Mouse (Mus musculus): ENCODE measurements at regions not wholly inside any gene's neighbourhood (a gene's known extent, or its start where the extent isn't known, plus 50 kb on each side); places are given as distances from the start of the nearest gene placed in this dataset.

DNA sequence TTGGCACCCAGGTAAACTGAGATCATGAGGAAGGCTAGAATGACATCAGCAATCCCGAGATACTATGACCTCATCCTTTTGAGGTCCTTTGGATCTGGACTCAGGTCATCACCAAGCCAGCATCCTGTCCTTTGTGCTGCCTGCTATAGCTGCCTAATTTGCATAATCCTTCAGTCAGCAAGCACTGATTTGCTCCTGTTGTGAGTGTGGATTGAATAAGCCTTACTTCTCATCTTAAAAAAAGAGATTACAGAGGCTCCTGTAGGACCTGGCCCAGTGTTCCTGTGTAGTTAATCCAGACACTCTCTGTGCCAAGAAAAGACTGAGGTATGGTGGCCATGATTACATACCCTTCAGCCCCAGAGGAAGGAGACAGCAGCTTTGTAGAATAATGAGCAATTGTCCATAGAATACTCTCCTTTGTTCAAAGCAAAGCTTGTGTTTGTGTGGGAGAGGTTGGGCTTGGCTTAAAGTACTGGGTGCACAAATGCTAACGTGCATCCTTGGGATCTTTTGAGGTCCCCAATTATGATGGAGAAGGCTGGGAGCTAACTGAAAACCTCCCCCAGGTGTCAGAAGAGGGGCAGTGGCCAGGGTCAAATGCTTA is 50.4 kb upstream of the Sorl1 start:
- no peaks in the 10 kb centered on the region for H3K9me3 ChIP-seq (replicated peaks)
- H3K36me3 ChIP-seq = no peaks in the 10 kb centered on the region
- H3K27me3 ChIP-seq (ENCODE audit: low read depth, poor library complexity, severe bottlenecking) = no peaks in the 10 kb centered on the region
- H3K4me1 ChIP-seq = peaks cover 24% of the 10 kb centered on the region
- peak; percentile 23 for DNase-seq (ENCODE audit: low spot score)
- WGBS = 16% methylated on average over 2 of the region's 2 CpGs
- H3K4me3 ChIP-seq = no peak overlapping the region
- peak overlapping the region; percentile 75 for H3K27ac ChIP-seq (replicated peaks)
